Mouse (Mus musculus) ovary, adult 18-20 months (tissue): ENCODE results near the gene Vps35l.

Experiments
- DNase-seq: peaks from one replicate; pipeline ENCODE4 v3.0.0; 2022; ENCODE audit warnings: low spot score, mixed read lengths

Vps35l gene

GRCm38 (mm10) chr7:118821356-118821755 lies 81.3 kb downstream of the Vps35l start:
- DNase-seq: no peak

DNA sequence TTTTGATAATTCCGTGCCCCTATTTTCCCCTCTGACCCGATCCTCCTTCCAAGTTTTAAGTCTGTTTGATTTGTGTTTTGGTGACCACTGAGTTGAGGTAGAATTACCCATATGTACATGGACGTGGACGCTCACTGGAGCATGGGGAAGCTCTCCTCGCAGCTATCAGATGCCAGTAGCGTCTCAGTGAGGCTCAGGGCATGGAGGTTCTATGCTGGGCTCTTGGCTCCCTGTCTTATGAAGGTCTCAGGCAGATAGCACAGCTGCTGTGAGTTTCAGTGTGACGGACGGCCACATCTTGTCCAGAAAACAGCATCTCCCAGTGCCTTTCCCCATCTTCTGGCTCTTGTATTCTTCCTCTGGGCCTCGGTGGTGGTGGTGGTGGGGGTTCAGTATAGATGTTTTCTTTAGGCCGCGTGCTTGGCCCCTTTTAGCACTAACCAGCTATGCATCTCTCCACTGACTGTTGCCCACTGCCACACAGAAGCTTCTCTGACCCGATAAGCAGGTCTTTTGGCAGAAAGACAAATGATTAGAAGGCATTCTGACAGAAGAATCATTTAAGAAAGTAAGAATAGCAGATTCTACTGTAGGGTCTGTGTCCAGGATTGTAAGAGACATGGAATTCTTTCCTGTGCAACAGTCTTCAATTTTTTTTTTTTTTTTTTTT lies 82.0 kb downstream of the Vps35l start:
- DNase-seq: no peak

GRCm38 (mm10) chr7:118824451-118824850 lies 84.4 kb downstream of the Vps35l start:
- no peak for DNase-seq

- no peak for DNase-seq
Measured at GRCm38 (mm10) chr7:118827975-118828416, 88.0 kb downstream of the Vps35l start.

GRCm38 (mm10) chr7:118837901-118838300 lies 97.9 kb downstream of the Vps35l start:
- no peak for DNase-seq

DNA sequence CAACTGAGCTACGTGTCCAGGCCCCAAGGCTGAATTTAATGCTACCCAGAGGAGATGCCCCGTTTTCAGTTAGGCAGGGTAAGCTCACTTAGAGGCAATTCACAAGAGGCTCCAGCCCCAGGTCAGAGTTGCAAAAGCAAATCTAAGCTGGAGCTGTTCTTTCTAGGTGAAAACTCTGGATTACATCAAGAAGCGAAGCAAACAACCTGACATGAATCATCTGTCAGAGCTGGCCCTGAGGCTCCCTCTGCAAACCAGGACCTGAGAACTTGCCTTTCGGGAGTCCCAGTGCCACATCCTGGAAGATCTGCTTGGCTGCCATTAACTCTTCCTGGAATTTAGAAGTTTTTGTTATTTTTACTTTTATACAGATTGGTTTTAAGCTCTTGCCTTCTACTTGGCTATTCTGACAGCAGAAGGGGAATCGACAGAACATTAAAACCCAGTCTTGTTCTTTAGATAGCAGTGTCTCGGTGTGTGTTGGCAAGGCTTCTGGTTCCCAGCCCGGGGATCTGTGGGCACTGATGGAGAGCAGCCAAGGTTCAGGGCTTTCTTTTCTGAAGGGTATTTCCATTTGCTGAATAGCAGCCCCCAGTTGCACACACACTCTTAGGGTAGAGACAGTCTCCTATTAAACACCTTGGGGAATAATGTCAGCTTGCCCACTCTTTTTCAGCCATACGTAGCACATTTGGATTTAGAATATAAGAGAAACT lies 101.2 kb downstream of the Vps35l start:
- no peak for DNase-seq

DNA sequence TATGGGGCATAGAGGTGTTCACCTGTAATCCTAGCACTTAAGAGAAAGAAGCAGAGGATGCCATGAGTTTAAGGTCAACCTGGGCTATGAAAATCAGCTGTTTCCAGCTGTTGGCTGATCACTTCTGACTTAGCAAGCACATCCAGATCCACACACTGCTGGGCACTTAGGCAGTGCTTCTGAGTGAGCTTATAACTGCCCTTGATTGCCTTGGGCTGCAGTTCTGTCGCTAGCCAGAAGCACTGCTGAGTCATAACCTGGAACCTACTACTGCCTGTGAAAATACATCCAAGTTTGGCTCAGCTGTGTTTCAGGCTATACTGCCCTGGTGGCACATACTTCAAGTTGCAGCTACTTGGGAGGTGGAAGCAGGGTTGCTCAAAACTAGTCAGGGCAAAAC lies 101.8 kb downstream of the Vps35l start:
- DNase-seq: no peak

- DNase-seq: no peak
Measured at GRCm38 (mm10) chr7:118842938-118843337, 102.9 kb downstream of the Vps35l start.

DNA sequence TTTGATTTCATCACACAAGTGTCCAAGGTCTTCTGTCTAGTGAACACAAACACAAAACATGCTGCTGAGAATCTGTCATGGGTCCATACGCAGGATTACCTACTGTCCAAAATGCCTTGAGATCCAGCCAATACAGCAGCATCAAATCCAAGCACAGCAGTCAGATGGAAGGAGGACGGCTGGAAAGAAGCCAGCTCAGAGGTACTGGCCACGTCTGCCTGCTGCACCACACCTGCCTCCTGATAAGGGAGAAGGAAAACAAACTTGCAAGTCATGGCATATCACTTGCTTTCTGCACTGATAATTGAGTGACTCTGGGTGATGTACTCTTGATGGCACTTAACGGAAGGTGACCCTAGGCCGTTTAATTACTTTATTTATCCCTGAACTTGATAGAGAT lies 105.1 kb downstream of the Vps35l start:
- no peak for DNase-seq

DNA sequence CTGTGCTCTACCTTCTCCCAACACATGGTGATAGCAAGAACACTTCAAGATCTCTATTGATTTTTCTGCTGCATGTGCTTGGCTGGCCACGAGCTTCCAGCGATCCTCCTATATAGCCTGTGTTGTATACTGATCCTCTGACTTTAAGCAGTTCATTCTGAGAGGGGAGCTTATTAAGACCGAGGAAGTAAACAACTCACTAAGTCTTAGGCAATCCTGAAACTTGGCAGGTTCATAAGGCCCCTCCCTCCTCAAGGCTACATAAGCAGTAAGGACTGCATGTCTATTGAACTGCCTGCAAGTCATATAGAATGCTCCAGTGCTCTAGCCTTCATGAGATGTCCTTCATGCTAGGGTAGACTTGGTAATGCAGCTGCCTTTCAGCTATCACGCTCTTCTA lies 106.3 kb downstream of the Vps35l start:
- no peak for DNase-seq

DNA sequence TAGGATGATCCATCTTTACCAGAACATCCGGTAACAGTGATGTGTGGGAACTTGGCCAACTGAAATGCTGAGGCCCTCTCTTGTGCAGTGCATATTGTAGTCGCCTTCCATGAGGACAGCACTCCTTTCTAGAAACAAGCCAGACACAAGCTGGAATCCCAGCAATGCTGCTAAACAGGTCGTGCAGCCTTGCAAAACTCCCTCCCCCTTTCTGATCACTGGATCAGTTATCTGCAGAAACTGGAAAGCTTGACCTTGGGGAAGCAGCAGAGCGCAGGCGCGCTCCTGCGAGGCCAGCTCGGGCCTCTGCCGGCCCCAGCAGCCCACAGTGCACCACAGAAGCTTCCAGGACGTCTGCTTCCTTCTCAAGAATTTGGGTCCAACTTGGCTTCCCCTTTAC lies 108.8 kb downstream of the Vps35l start:
- DNase-seq: peak; percentile 82

DNA sequence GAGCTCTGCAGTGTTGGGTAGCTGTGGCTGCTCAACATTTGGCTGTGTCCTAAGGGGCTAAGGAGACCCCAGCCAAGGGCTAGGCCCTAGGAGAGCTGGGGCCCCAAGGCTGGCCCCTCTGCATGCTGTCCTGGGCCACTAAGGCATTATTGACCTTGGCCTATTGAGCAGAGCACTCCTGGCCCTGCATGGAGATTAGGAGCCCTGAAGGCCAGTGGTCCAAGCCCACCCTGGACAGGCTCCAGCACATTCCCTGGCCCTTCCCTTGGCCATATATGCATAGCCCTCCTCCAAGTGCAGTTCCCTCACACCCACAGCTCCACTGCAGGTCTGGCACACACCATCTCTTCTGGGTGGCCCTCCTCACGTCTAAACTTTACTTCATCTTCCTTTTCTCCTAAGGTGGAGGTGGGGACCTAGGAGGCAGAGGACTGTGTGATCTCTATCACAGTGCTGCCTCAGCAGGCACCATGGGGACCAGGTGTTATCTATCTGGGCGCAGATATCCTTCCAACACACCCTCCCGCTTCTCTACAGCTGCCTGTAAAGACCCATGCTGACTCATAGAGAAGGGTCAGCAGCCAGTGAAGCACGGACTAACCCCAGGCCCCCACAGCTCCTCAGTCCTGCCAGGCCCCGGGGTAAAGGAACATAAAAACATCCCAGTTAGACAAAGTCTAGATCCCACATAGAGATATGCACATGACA lies 109.7 kb downstream of the Vps35l start:
- no peak for DNase-seq

DNA sequence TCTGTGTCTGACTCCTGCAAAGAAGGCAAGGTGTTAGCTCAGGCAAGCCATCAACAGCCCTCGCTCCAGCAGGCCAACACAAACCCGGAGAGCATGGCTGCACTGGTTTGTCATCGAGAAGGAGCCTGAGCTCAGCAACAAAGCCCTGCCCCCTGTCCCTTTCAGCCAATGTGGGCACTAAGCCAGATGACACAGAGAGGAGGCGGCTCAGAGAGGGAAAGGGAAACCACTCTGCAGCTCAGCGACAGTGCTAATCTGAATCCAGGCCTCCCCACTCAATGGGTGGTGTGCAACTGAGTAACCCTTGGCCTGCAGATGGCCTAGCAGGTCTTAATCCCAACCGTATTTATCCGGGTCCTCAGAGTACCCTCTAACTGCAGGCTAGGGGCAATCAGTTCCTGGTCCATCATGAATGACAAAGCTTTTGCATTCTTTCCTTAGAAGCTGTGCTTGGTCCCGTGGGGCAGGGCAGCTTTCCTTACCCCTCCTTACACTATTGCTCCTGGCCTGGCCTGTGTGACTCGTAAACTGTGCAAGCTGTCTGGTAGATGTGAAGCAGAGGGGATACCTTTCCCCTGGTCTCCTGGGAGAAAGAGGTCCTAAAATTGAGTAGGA lies 110.8 kb downstream of the Vps35l start:
- DNase-seq: no peak

DNA sequence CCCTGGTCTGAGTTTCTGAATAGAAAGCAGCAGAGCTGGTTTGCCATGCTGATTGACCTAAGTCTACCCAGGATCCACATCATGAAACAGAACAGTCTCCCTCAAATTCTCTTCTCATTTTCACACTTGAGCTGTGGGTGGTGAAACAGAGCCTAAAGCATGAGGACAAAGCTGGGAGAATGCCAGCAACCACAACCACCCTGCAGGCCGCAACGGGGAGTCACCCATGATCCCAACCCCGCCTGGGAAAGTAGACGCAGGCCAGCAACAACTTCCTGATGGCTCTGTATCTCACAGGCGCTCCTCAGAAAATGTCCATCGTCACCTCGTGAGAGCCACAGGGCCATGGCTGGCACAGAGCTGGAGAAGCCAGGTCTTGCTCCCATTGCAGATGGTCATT lies 111.5 kb downstream of the Vps35l start:
- peak; percentile 50 for DNase-seq

GRCm38 (mm10) chr7:118852611-118853010 lies 112.6 kb downstream of the Vps35l start:
- DNase-seq: no peak

DNA sequence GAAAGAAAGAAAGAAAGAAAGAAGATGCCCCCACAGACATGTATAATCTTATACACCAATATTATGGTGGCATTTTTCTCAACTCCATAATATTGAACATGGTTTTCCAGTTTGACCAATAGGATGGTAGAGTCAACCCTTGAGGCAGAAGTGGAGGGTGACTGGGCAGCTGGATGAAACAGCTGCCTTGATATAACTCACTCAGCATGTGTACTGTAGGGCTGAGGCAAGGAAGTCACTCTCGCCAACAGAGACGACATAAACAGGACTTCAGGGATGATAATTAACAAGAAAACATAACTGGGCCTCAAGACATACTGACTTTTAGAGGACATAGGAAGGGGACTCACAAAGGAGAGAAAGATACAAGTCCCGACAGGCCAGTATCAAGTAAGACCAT lies 114.6 kb downstream of the Vps35l start:
- no peak for DNase-seq

DNA sequence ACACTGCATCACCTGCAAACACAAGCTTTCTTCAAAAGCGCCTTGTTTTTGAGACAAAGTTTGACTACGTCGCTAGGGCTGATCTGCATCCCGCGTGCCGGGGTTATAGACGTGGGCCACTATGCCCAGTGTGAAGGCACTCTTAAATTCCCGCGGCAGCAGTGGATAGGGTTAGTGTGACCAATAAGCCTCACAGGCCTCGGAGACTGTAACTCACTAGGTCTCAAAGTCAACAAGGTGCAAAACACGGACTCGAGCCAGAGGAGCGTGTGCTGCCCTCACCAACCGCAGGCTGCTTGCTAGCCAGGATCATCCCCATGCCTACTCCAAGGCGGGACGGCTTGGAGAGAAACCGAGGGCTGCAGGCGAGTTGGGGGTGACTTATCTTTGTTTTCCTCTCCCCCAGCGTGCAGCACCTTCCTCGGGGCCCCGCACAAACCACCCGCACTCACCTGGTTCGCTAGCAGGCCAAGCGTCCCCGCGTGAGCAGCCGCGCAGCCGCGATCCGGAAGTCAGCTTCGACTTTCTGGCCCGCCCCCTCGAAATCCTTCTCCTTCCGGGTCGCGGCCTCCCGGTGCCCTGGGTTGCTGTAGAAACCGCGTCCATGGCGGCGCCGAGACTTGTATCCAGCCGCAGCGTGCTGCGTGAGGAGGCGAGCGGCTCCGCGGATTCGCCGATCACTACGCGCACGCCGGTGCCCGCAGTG lies 115.3 kb downstream of the Vps35l start, which contains the start of gene Iqck:
Gene Iqck (plus strand): TSS at position 582 of the 706 bp plus-strand sequence.
- DNase-seq: peak; percentile 83

DNA sequence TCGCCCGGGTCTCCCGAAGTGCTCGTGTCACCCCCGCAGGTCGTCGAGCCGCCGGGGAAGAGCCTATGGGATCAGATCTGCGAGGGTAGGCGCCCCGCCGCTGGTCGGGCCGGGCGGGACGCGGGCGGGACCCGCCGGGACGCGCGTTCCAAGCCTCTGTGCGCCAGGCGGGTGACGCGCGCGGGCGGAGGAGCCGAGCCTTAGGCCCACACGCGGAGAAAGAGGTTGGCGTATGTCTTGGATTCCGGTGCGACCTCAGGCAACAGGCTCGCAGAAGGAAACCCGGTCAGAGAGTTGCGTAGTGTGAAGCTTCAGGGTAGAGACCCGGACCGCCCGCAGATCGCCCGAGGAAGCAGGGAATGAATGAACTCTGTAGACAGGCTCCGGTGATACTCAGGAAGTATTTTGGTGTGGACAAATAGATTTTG lies 115.9 kb downstream of the Vps35l start, which contains the start of gene Knop1:
Gene Knop1 (minus strand): TSS at position 378 of the 428 bp plus-strand sequence.
- no peak for DNase-seq

GRCm38 (mm10) chr7:118858640-118859039 lies 118.6 kb downstream of the Vps35l start:
- DNase-seq: no peak

- DNase-seq: no peak
Measured at GRCm38 (mm10) chr7:118865362-118865761, 125.3 kb downstream of the Vps35l start.

- DNase-seq: no peak
Measured at GRCm38 (mm10) chr7:118879466-118880029, 139.5 kb downstream of the Vps35l start.
